Mouse (Mus musculus) limb, embryonic 11.5 days (tissue): Measurements from ENCODE around the gene Adamts10. TPM values are rescaled to one million over a fixed set of nuclear protein-coding genes. Genes with fewer than 3 reads are reported as not detected.

Experiments used
- ATAC-seq: fragments of 200-750 bp; cut with Nextera tagmentation; 2 replicates; pipeline ENCODE4 v1.8.0; 2017; ENCODE audit warnings: low read depth; ENCODE audit not compliant: insufficient number of reproducible peaks, low FRiP score, low TSS enrichment
- DNase-seq: peaks from one replicate; pipeline ENCODE4 v3.0.0-alpha.2; 2015; ENCODE audit warnings: low spot score
- H3K27ac ChIP-seq: fragments of 300-500 bp; sonication (generic); replicated peaks from 2 replicates; pipeline ENCODE4 v1.5.1; 2014; ENCODE audit warnings: low read depth, mild to moderate bottlenecking, low read length
- H3K27me3 ChIP-seq: fragments of 300-500 bp; sonication (generic); 2 replicates; pipeline ENCODE4 v1.6.1; 2014; ENCODE audit warnings: mild to moderate bottlenecking, low read length, mixed read lengths; ENCODE audit not compliant: control insufficient read depth, insufficient read depth
- H3K36me3 ChIP-seq: fragments of 300-500 bp; sonication (generic); 2 replicates; pipeline ENCODE4 v1.6.1; 2014; ENCODE audit warnings: mild to moderate bottlenecking, low read length, moderate library complexity, mixed read lengths; ENCODE audit not compliant: control insufficient read depth, insufficient read depth
- H3K4me1 ChIP-seq: fragments of 300-500 bp; sonication (generic); 2 replicates; pipeline ENCODE4 v1.6.1; 2014; ENCODE audit warnings: low read length, mixed read lengths; ENCODE audit not compliant: control insufficient read depth, insufficient read depth
- H3K4me2 ChIP-seq: fragments of 300-500 bp; sonication (generic); 2 replicates; pipeline ENCODE4 v1.6.1; 2014; ENCODE audit warnings: low read depth, mild to moderate bottlenecking, moderate library complexity; ENCODE audit not compliant: severe bottlenecking
- H3K4me3 ChIP-seq: fragments of 300-500 bp; sonication (generic); 2 replicates; pipeline ENCODE4 v1.5.1; 2014; ENCODE audit warnings: low read depth, low read length
- H3K9ac ChIP-seq: fragments of 300-500 bp; sonication (generic); 2 replicates; pipeline ENCODE4 v1.6.1; 2014; ENCODE audit warnings: mild to moderate bottlenecking, low read length
- H3K9me3 ChIP-seq: fragments of 300-500 bp; sonication (generic); 2 replicates; pipeline ENCODE4 v1.6.1; 2016; ENCODE audit warnings: low read length; ENCODE audit not compliant: control insufficient read depth
- WGBS: fragments of 180-500 bp; shearing (Covaris S2); extraction: QIAGEN DNeasy Blood & Tissue Kit; methylation state at CpG from one replicate; pipeline ENCODE4 v1.1.7; 2014; 5-methylcytosine and 5-hydroxymethylcytosine counted together
- polyA plus RNA-seq: library from polyadenylated mRNA; unstranded; fragments of >200 nt; fragmentation: Nextera tagmentation; extraction: Ambion mirVana; gene quantifications from 2 replicates; pipeline ENCODE4 v1.2.1, GENCODE M21; 2014

Adamts10 gene
- polyA plus RNA-seq, 1 experiment from 2014 or later = 72.1 TPM

DNA sequence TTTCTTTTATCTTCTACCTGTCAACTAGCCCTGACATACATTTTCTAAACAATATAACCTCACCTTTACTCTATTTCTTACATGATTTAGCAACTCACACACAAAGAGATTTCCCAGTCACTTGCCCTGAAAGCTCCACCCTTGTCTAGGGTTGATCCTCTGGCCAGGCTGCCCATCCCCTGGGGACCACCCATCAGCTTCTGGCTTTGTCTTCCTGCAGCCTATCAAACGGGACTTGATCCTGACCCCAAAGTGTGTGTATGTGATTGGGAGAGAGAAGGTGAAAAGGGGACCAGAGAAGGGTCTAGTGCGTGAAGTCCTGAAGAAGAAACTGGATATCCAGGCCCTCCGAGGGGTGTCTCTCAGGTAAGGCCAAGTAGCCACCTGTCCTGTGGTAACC, 76.8 kb downstream of the Adamts10 start:
- H3K27ac ChIP-seq = no peak overlapping the region
- ATAC-seq (no peak), DNase-seq (no peak)
- H3K4me3 ChIP-seq = no peak overlapping the region
- H3K9me3 ChIP-seq = peaks cover 6% of the 10 kb centered on the region; the same call in 1 of the 2 replicates
- 84% methylated on average over 3 of the region's 3 CpGs for WGBS
- no peak overlapping the region for H3K4me2 ChIP-seq
- H3K36me3 ChIP-seq = no peaks in the 10 kb centered on the region
- H3K27me3 ChIP-seq = no peaks in the 10 kb centered on the region
- no peaks in the 10 kb centered on the region for H3K4me1 ChIP-seq
- H3K9ac ChIP-seq = no peak overlapping the region

GRCm38 (mm10) chr17:33601947-33602346, 77.9 kb downstream of the Adamts10 start:
- no peak overlapping the region for H3K9ac ChIP-seq
- no peak overlapping the region for H3K27ac ChIP-seq
- H3K9me3 ChIP-seq = peaks cover 6% of the 10 kb centered on the region; the same call in 1 of the 2 replicates
- WGBS = 83% methylated on average over 12 of the region's 12 CpGs
- H3K27me3 ChIP-seq = no peaks in the 10 kb centered on the region
- DNase-seq (no peak), ATAC-seq (no peak)
- no peak overlapping the region for H3K4me3 ChIP-seq
- no peaks in the 10 kb centered on the region for H3K4me1 ChIP-seq
- no peaks in the 10 kb centered on the region for H3K36me3 ChIP-seq
- H3K4me2 ChIP-seq = no peak overlapping the region

Other genes with a start within 250 kb of the Adamts10 start
- 9.3 TPM in 2 replicates for gene Zfp955b, start 234.7 kb upstream of the Adamts10 start, polyA plus RNA-seq
- gene Zfp81, start 165.3 kb upstream of the Adamts10 start, polyA plus RNA-seq = 15.4 and 17.1 TPM in 2 replicates
- gene Zfp101, start 129.6 kb upstream of the Adamts10 start, polyA plus RNA-seq = 27.2 and 27.8 TPM in 2 replicates
- gene Actl9, start 91.3 kb upstream of the Adamts10 start, polyA plus RNA-seq = not detected in 2 replicates
- gene Myo1f, start 31.5 kb downstream of the Adamts10 start, polyA plus RNA-seq = 1.1 and 1.5 TPM in 2 replicates
- 72.9 and 75.7 TPM in 2 replicates for gene Zfp414, start 104.9 kb downstream of the Adamts10 start, polyA plus RNA-seq
- 0.67 and 0.84 TPM in 2 replicates for gene Pram1, start 113.9 kb downstream of the Adamts10 start, polyA plus RNA-seq
- gene Hnrnpm, start 162.7 kb downstream of the Adamts10 start, polyA plus RNA-seq = 644 and 689 TPM in 2 replicates
- gene March2, start 194.5 kb downstream of the Adamts10 start, polyA plus RNA-seq = 30.3 and 30.6 TPM in 2 replicates
- gene Rab11b, start 236.3 kb downstream of the Adamts10 start, polyA plus RNA-seq = 270 and 277 TPM in 2 replicates